Mouse (Mus musculus) liver, postnatal 0 days (tissue): ENCODE results near the gene Prss41.

Experiments
- CTCF ChIP-seq: sonication (generic); IDR thresholded peaks from 2 replicates; pipeline ENCODE4 v1.5.1; 2016; ENCODE audit warnings: antibody characterized with exemption, low read depth
- EP300 ChIP-seq: IDR thresholded peaks from 2 replicates; pipeline ENCODE4 v1.6.1; 2016; ENCODE audit warnings: antibody characterized with exemption, low read depth, mild to moderate bottlenecking

- TF ChIP-seq CTCF: no peak
- TF ChIP-seq EP300: no peak
Measured at GRCm38 (mm10) chr17:23877166-23877565, 33.2 kb upstream of the Prss41 start.
